Mouse (Mus musculus) ES-E14 (cell line): Measurements from ENCODE around the gene Mllt3. TPM values are rescaled to one million over a fixed set of nuclear protein-coding genes. Genes with fewer than 3 reads are reported as not detected.
A peak's percentile ranks its signal among the peaks of the same experiment; 100 is the strongest.

Source experiments
- DNase-seq: peaks from one replicate; pipeline ENCODE4 v3.0.0-alpha.2; 2013; ENCODE audit warnings: low read depth, low spot score
- H3K27ac ChIP-seq: 2 replicates; pipeline ENCODE4 v1.5.1; 2012; ENCODE audit warnings: low read depth, mild to moderate bottlenecking, low read length, moderate library complexity, mixed read lengths; ENCODE audit not compliant: poor library complexity, insufficient read depth, severe bottlenecking
- H3K36me3 ChIP-seq: 2 replicates; pipeline ENCODE4 v1.6.1; 2012; ENCODE audit warnings: mild to moderate bottlenecking, low read length, moderate library complexity, mixed read lengths; ENCODE audit not compliant: control insufficient read depth, poor library complexity, insufficient read depth, severe bottlenecking
- H3K4me1 ChIP-seq, 2 experiments: fragments of 150-350 bp in 1 of 2; sonication (generic) in 1 of 2; 2 replicates each; pipeline ENCODE4 v1.6.1; 2012; ENCODE audit warnings: low read length in 2 of 2, mild to moderate bottlenecking in 1 of 2, mixed read lengths in 1 of 2; ENCODE audit not compliant: control insufficient read depth in 2 of 2, insufficient read depth in 2 of 2, poor library complexity in 1 of 2
- H3K4me3 ChIP-seq, 2 experiments: fragments of 150-350 bp in 1 of 2; sonication (generic) in 1 of 2; 2 replicates each; pipeline ENCODE4 v1.5.1; 2012; ENCODE audit warnings: low read length in 2 of 2, low read depth in 1 of 2, mild to moderate bottlenecking in 1 of 2, mixed read lengths in 1 of 2; ENCODE audit not compliant: insufficient read depth in 1 of 2, poor library complexity in 1 of 2, severe bottlenecking in 1 of 2
- H3K9ac ChIP-seq: 2 replicates; pipeline ENCODE4 v1.6.1; 2012; ENCODE audit warnings: low read depth, mild to moderate bottlenecking, low read length, mixed read lengths; ENCODE audit not compliant: poor library complexity, insufficient read depth, severe bottlenecking
- H3K9me3 ChIP-seq: fragments of 150-350 bp; sonication (generic); 2 replicates; pipeline ENCODE4 v1.6.1; 2012; ENCODE audit warnings: low read depth, mild to moderate bottlenecking, low read length; ENCODE audit not compliant: control insufficient read depth, insufficient read depth
- CHD2 ChIP-seq: IDR thresholded peaks from 2 replicates; pipeline ENCODE4 v1.6.1; 2014; ENCODE audit warnings: mild to moderate bottlenecking, low read depth, low read length, inconsistent platforms
- HCFC1 ChIP-seq: IDR thresholded peaks from 2 replicates; pipeline ENCODE4 v1.6.1; 2012; ENCODE audit warnings: low read length, inconsistent platforms, borderline replicate concordance; ENCODE audit not compliant: insufficient read depth
- MAFK ChIP-seq: IDR thresholded peaks from 2 replicates; pipeline ENCODE4 v1.6.1; 2014; ENCODE audit warnings: mild to moderate bottlenecking, low read depth, low read length, inconsistent platforms; ENCODE audit not compliant: insufficient read depth
- ZC3H11A ChIP-seq: IDR thresholded peaks from 2 replicates; pipeline ENCODE4 v1.6.1; 2012; ENCODE audit warnings: low read depth, mild to moderate bottlenecking, inconsistent platforms, low read length, borderline replicate concordance
- ZNF384 ChIP-seq: IDR thresholded peaks from 2 replicates; pipeline ENCODE4 v1.6.1; 2012; ENCODE audit warnings: low read depth, low read length, inconsistent platforms
- in situ Hi-C, 2 experiments: fragments of 600-800 bp; cut with MboI; formaldehyde crosslinking; loops; one replicate each; pipeline ENCODE4 v1.15.1; 2025; ENCODE audit warnings: low sequenced_read_pairs in 2 of 2, inconsistent platforms in 1 of 2; ENCODE audit not compliant: unreplicated experiment in 2 of 2
- total RNA-seq: library from RNA; depleted of rRNA; stranded (reverse); fragments of 300-350 nt; gene quantifications from 2 replicates; pipeline ENCODE4 v1.2.3, GENCODE M21; 2012

Mllt3 gene
- total RNA-seq, 1 experiment: 11.1 TPM

DNA sequence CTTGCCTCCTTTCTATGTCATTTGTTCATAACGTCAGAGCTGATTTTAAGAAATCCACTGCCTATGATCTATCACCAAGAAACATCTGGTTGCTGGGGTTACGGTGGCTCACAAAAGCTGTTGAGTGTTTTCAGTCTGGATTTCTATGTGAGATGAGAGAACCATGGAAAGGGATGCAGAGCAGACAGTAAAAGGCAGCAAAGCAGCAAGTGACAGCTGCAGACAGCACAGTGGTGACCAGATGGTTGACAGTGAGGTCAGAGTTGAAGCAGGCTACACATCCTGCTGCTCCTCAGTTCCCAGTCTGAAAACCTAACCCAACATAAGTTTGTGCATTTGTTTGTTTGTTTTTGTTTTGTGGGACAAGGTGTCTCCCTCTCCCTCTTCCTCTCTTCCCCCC lies 42.2 kb upstream of the Mllt3 start:
- Histone ChIP-seq H3K27ac (no peak overlapping the region), H3K9ac (no peak overlapping the region), H3K4me3 (no peak overlapping the region), H3K9me3 (no peaks in the 10 kb centered on the region), H3K36me3 (no peaks in the 10 kb centered on the region), H3K4me1 (peaks cover 0 to 2% of the 10 kb centered on the region in 2 experiments; a peak in 1 of 4 replicates)
- TF ChIP-seq HCFC1: no peak
- no peak for TF ChIP-seq ZC3H11A
- TF ChIP-seq MAFK: no peak
- no peak for TF ChIP-seq ZNF384
- no peak for TF ChIP-seq CHD2
- in situ Hi-C loops: no loop called here
- no peak for DNase-seq

DNA sequence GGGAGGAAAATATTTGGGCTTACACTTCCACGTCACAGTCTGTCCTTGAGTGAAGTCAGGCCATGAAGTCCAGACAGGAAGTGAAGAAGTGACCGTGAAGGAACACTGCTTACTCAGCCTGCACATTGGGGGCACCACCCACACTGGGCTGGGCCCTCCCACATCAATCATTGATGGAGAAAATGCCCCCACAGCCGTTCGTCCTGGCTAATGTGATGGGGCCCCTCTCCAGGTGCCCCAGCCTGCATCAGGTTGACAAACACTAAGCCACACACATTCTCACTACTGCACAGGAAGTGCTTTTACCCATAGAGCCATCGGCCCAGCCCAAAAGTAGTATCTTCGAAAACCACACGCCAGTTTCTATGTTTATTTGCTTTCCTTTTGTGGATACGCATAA lies 13.1 kb upstream of the Mllt3 start:
- in situ Hi-C loops: loop anchor here in 1 of 2 experiments (25.0 kb wide), 1 partner anchor 491 kb away; no protein-coding TSS in a partner anchor
- no peaks in the 10 kb centered on the region for H3K4me1 ChIP-seq
- H3K4me3 ChIP-seq: no peak overlapping the region
- no peak for DNase-seq
- H3K36me3 ChIP-seq: no peaks in the 10 kb centered on the region
- H3K27ac ChIP-seq: no peak overlapping the region
- no peak overlapping the region for H3K9ac ChIP-seq
- no peaks in the 10 kb centered on the region for H3K9me3 ChIP-seq
- TF ChIP-seq CHD2 (no peak), ZNF384 (no peak), MAFK (no peak), ZC3H11A (no peak), HCFC1 (no peak)

DNA sequence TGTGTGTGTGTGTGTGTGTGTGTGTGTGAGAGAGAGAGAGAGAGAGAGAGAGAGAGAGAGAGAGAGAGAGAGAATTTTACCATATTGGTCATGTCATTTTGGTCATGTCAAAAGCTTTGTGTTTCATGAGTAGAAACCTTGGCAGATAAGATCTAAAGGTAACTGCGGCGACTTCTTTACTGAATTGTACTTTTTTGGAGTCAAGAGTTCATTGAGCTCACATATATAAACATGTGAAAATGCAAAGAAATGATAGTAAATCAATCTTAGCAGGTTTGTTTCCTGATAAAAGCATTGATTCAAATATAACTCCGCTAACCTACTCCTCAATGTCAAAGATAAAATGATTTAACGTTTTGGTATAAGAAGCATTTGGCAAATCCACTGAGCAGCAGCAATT lies 12.0 kb upstream of the Mllt3 start:
- Histone ChIP-seq H3K9ac (no peak overlapping the region), H3K4me1 (no peaks in the 10 kb centered on the region), H3K36me3 (no peaks in the 10 kb centered on the region), H3K4me3 (no peak overlapping the region), H3K9me3 (no peaks in the 10 kb centered on the region), H3K27ac (no peak overlapping the region)
- no peak for DNase-seq
- no peak for TF ChIP-seq CHD2
- TF ChIP-seq ZNF384: no peak
- no peak for TF ChIP-seq ZC3H11A
- no peak for TF ChIP-seq MAFK
- no peak for TF ChIP-seq HCFC1
- in situ Hi-C loops: loop anchor here in 1 of 2 experiments (25.0 kb wide), 1 partner anchor 492 kb away; no protein-coding TSS in a partner anchor

DNA sequence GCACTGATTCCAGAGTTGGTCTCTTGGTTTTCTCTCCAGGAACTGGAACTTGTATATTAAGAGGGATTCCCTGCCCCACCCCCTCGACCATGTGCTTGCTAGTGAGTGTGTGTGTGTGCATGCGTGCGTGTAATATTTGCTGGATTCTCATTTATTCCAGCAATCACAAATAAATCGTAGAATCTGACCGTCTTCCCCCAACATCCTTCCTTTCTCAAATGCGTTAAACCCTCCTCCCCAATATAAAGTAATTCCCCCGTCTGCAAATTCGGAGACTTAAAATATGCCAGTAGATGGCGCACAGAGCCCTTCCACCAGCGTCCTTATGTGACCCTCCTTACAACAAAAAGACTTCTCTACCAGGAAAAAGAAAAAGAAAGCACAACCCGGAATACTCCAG lies 2.2 kb upstream of the Mllt3 start:
- Histone ChIP-seq H3K36me3 (no peaks in the 10 kb centered on the region), H3K9ac (no peak overlapping the region), H3K4me1 (no peaks in the 10 kb centered on the region), H3K4me3 (no peak overlapping the region), H3K27ac (no peak overlapping the region), H3K9me3 (no peaks in the 10 kb centered on the region)
- TF ChIP-seq CHD2 (no peak), MAFK (no peak), HCFC1 (no peak), ZC3H11A (peak; percentile 87), ZNF384 (no peak)
- in situ Hi-C loops: loop anchor here in 1 of 2 experiments (25.0 kb wide), 1 partner anchor 502 kb away; no protein-coding TSS in a partner anchor
- no peak for DNase-seq
